Mouse (Mus musculus): ENCODE data around the gene Olfr527.

GRCm38 (mm10) chr7:140319861-140320385 lies 13.9 kb upstream of the Olfr527 start:
- TF ChIP-seq CTCF (IDR thresholded peaks at IDR 0.05; ENCODE audit: low read depth, low read length), result no peak
- TF ChIP-seq TAL1 (conservative IDR thresholded peaks at IDR 0.05; ENCODE audit: low read depth, low read length), result no peak
- TF ChIP-seq POLR2AphosphoS5 (IDR thresholded peaks at IDR 0.05; ENCODE audit: insufficient replicate concordance, low read depth, low read length), result no peak
- TF ChIP-seq GATA1 (IDR thresholded peaks at IDR 0.05; ENCODE audit: borderline replicate concordance, low read length), result no peak
- TF ChIP-seq GATA2 (IDR thresholded peaks at IDR 0.05; ENCODE audit: borderline replicate concordance, low read depth, low read length), result no peak
